Mouse (Mus musculus): ENCODE data around the gene Efna5. TPM values are rescaled to one million over a fixed set of nuclear protein-coding genes. Genes with fewer than 3 reads are reported as not detected.

Gene Efna5
- total and polyA plus RNA-seq, 3 experiments: 0.05 TPM; not detected in 2

DNA sequence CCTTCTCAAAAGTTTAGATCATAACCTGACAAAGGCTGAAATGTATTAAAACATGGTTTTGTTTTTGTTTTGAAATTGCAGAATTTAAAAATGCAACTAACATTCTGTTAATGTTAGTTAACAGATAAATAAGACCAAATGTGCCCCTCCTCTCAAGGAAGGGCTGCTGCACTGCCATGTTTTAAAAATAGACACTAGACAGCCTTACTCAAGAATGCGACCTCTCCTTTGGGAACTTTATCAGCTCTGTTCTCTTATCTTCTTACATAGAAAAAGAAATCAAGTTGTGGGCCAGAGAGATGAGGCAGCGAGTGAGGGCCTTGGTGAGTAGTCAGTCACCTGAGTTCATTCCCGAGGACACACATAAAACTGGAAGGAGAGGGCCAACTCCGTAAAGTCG lies 158.2 kb downstream of the Efna5 start:
- H3K9me3 ChIP-seq (replicated peaks): peaks cover 23% of the 10 kb centered on the region
- no peaks in the 10 kb centered on the region for H3K36me3 ChIP-seq (replicated peaks)
- TF ChIP-seq CTCF (IDR thresholded peaks at IDR 0.05; ENCODE audit: low read depth, low read length): no peak
- TF ChIP-seq POLR2AphosphoS5 (IDR thresholded peaks at IDR 0.05; ENCODE audit: insufficient replicate concordance, low read depth, low read length): no peak
- TF ChIP-seq TAL1 (conservative IDR thresholded peaks at IDR 0.05; ENCODE audit: low read depth, low read length): no peak
- no peak overlapping the region for H3K4me3 ChIP-seq (ENCODE audit: low read depth, low read length)
- ATAC-seq (ENCODE audit: extremely low read depth, insufficient number of reproducible peaks, low FRiP score, poor library complexity, severe bottlenecking) (no peak), DNase-seq (ENCODE audit: low spot score) (no peak)
- no peaks in the 10 kb centered on the region for H3K27me3 ChIP-seq (ENCODE audit: insufficient read depth, low read length)
- no peaks in the 10 kb centered on the region for H3K4me1 ChIP-seq (ENCODE audit: insufficient read depth, low read depth, low read length)

DNA sequence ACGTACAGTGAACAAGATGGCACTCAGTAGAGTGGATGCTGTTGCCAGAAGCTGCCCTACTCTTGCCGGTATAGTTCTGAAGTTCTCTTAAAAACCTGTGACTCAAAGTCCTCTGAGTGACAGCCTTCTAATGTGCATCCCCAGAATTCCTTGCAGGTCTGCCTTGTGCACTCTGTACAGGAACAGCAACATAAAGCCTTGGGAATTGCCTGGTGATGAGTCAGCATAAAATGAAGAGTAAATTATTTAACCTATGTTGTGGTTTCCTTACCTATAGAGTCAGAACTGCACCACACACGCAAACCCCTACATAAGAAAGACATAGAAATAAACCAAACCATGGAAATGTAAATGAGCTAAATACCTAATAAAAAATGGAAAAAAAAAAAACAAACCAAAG lies 159.5 kb downstream of the Efna5 start:
- Histone ChIP-seq H3K27me3 (ENCODE audit: insufficient read depth, low read length) (no peaks in the 10 kb centered on the region), H3K36me3 (replicated peaks) (no peaks in the 10 kb centered on the region), H3K4me1 (ENCODE audit: insufficient read depth, low read depth, low read length) (no peaks in the 10 kb centered on the region), H3K9me3 (replicated peaks) (peaks cover 25% of the 10 kb centered on the region), H3K4me3 (ENCODE audit: low read depth, low read length) (no peak overlapping the region)
- TF ChIP-seq GATA2 (IDR thresholded peaks at IDR 0.05; ENCODE audit: borderline replicate concordance, low read depth, low read length) (no peak), CTCF (IDR thresholded peaks at IDR 0.05; ENCODE audit: low read depth, low read length) (no peak), POLR2AphosphoS5 (IDR thresholded peaks at IDR 0.05; ENCODE audit: insufficient replicate concordance, low read depth, low read length) (no peak), GATA1 (IDR thresholded peaks at IDR 0.05; ENCODE audit: borderline replicate concordance, low read length) (no peak), TAL1 (conservative IDR thresholded peaks at IDR 0.05; ENCODE audit: low read depth, low read length) (no peak)
- no peak for DNase-seq (ENCODE audit: low spot score)
- no peak for ATAC-seq (ENCODE audit: extremely low read depth, insufficient number of reproducible peaks, low FRiP score, poor library complexity, severe bottlenecking)

DNA sequence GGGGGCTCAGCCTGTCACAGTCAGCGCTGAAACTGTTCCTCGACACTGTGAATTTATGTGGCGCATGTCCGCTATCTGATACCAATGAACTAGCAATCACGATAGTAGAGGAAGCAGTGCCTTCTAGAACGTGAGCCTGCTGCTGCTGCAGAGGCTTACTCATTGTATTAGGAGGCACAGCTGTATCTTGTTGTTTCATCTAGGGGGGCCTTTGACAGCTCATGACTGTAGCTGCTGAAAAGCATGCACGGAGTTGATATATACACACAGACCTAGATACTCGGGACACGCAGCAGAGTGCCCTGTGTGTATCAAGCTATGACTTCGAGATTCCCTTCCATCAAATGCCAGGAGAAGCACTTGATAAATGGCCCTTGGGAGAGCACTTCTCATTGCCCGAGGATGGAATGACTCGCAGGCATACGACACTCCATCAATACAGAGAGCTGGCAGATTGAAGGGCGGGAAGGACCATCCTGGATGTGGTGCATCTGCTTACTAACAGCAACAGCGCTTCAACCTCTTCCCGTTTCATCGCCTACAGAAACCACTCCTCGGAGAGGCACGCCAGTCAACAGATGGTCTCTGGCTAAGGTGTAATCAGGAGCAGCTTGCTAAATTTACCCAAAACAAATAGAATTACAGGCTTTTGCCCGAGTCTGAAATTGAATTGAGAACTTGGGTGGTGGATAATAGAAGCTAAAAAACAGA lies 160.2 kb downstream of the Efna5 start:
- H3K4me3 ChIP-seq (ENCODE audit: low read depth, low read length): no peak overlapping the region
- DNase-seq (ENCODE audit: low spot score) (no peak), ATAC-seq (ENCODE audit: extremely low read depth, insufficient number of reproducible peaks, low FRiP score, poor library complexity, severe bottlenecking) (no peak)
- peaks cover 26% of the 10 kb centered on the region for H3K9me3 ChIP-seq (replicated peaks)
- no peaks in the 10 kb centered on the region for H3K36me3 ChIP-seq (replicated peaks)
- TF ChIP-seq GATA2 (IDR thresholded peaks at IDR 0.05; ENCODE audit: borderline replicate concordance, low read depth, low read length): no peak
- no peak for TF ChIP-seq POLR2AphosphoS5 (IDR thresholded peaks at IDR 0.05; ENCODE audit: insufficient replicate concordance, low read depth, low read length)
- no peak for TF ChIP-seq GATA1 (IDR thresholded peaks at IDR 0.05; ENCODE audit: borderline replicate concordance, low read length)
- no peak for TF ChIP-seq TAL1 (conservative IDR thresholded peaks at IDR 0.05; ENCODE audit: low read depth, low read length)
- TF ChIP-seq CTCF (IDR thresholded peaks at IDR 0.05; ENCODE audit: low read depth, low read length): no peak
- no peaks in the 10 kb centered on the region for H3K27me3 ChIP-seq (ENCODE audit: insufficient read depth, low read length)
- H3K4me1 ChIP-seq (ENCODE audit: insufficient read depth, low read depth, low read length): no peaks in the 10 kb centered on the region

DNA sequence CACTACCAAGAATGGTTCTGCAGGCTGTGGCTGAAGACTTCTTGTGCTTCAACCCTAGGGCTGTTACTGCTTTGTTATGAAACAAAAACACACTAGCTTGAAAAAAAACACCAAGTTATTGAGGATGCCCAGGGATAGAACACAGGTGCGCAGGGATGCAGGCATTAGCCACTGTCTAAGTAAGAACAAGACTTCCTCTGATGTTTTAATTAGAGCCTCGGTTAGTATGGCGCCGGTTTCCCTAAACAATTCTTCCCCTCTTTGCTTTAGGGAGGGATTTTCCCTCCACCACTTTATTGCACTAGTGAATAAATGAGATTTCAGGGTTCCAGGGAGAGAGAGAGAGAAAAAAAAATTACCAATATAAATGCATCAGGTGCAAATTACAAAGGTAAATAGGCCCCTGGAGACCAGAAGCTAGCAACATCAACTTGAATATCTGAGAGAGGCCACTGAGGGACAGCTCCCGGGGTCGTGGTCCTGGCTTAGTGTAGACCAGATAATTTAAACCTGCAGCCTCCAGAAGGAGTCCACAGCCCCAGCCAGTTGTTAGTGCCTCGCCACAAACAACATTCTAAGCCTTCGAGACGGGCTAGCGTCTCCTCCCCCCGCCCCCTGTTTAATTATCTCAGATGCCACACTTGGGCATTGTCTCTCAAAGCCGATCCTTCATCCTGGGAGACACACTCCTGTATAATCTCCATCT lies 163.5 kb downstream of the Efna5 start:
- H3K27me3 ChIP-seq (ENCODE audit: insufficient read depth, low read length): no peaks in the 10 kb centered on the region
- no peak for DNase-seq (ENCODE audit: low spot score)
- no peak overlapping the region for H3K4me3 ChIP-seq (ENCODE audit: low read depth, low read length)
- H3K4me1 ChIP-seq (ENCODE audit: insufficient read depth, low read depth, low read length): no peaks in the 10 kb centered on the region
- H3K9me3 ChIP-seq (replicated peaks): peaks cover 39% of the 10 kb centered on the region
- H3K36me3 ChIP-seq (replicated peaks): no peaks in the 10 kb centered on the region
- no peak for ATAC-seq (ENCODE audit: extremely low read depth, insufficient number of reproducible peaks, low FRiP score, poor library complexity, severe bottlenecking)
- TF ChIP-seq GATA2 (IDR thresholded peaks at IDR 0.05; ENCODE audit: borderline replicate concordance, low read depth, low read length) (no peak), GATA1 (IDR thresholded peaks at IDR 0.05; ENCODE audit: borderline replicate concordance, low read length) (no peak), POLR2AphosphoS5 (IDR thresholded peaks at IDR 0.05; ENCODE audit: insufficient replicate concordance, low read depth, low read length) (no peak), TAL1 (conservative IDR thresholded peaks at IDR 0.05; ENCODE audit: low read depth, low read length) (no peak), CTCF (IDR thresholded peaks at IDR 0.05; ENCODE audit: low read depth, low read length) (no peak)

DNA sequence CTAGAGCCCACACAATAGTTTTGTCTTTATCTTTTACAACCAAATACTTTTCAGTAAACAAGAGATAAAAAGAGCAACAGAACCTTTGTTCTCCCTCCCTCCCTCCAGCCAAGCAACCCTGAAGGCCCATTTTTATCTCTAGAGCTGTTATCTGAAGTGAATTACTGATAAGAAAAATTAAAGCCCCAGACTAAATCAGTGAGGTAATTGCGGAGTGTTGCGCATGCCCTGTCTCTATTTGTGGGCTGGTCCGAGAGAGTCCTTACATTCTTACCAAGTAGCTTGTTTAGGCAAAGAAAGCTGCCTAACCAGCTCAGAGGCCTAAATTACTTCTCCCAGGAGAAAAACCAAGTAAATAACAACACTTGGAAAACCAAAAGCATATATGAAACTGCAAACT lies 167.7 kb downstream of the Efna5 start:
- ATAC-seq (ENCODE audit: extremely low read depth, insufficient number of reproducible peaks, low FRiP score, poor library complexity, severe bottlenecking) (no peak), DNase-seq (ENCODE audit: low spot score) (no peak)
- H3K36me3 ChIP-seq (replicated peaks): no peaks in the 10 kb centered on the region
- no peaks in the 10 kb centered on the region for H3K27me3 ChIP-seq (ENCODE audit: insufficient read depth, low read length)
- H3K9me3 ChIP-seq (replicated peaks): peaks cover 23% of the 10 kb centered on the region
- H3K4me1 ChIP-seq (ENCODE audit: insufficient read depth, low read depth, low read length): no peaks in the 10 kb centered on the region
- no peak overlapping the region for H3K4me3 ChIP-seq (ENCODE audit: low read depth, low read length)
- TF ChIP-seq CTCF (IDR thresholded peaks at IDR 0.05; ENCODE audit: low read depth, low read length) (no peak), GATA1 (IDR thresholded peaks at IDR 0.05; ENCODE audit: borderline replicate concordance, low read length) (no peak), GATA2 (IDR thresholded peaks at IDR 0.05; ENCODE audit: borderline replicate concordance, low read depth, low read length) (no peak), TAL1 (conservative IDR thresholded peaks at IDR 0.05; ENCODE audit: low read depth, low read length) (no peak), POLR2AphosphoS5 (IDR thresholded peaks at IDR 0.05; ENCODE audit: insufficient replicate concordance, low read depth, low read length) (no peak)

DNA sequence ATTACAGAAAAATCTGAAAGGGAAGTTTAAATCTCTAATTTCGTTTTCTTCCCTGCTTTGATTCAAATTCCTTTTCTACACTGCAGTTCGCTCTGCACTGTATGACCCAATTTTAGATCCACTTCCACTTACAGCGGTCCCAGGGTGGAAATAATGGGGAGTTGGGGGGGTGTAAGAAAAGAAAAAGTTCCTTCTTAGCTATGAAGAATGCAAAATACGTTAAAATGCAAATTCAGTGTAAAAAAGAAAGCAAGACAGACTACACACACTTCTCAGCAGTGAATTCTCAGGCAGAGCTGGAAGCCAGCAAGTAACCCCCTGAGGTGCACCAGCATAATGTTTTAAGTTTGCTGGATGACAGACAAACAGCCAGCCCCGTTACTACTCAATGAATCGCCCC lies 174.7 kb downstream of the Efna5 start:
- ATAC-seq (ENCODE audit: extremely low read depth, insufficient number of reproducible peaks, low FRiP score, poor library complexity, severe bottlenecking) (no peak), DNase-seq (ENCODE audit: low spot score) (no peak)
- Histone ChIP-seq H3K4me1 (ENCODE audit: insufficient read depth, low read depth, low read length) (no peaks in the 10 kb centered on the region), H3K27me3 (ENCODE audit: insufficient read depth, low read length) (no peaks in the 10 kb centered on the region), H3K4me3 (ENCODE audit: low read depth, low read length) (no peak overlapping the region), H3K36me3 (replicated peaks) (no peaks in the 10 kb centered on the region), H3K9me3 (replicated peaks) (peaks cover 9% of the 10 kb centered on the region; the same call in 1 of the 2 replicates)
- no peak for TF ChIP-seq CTCF (IDR thresholded peaks at IDR 0.05; ENCODE audit: low read depth, low read length)
